Mouse (Mus musculus): ENCODE data around the gene Gm45208.
"Not testable (repeated sequence)": the region's sequence is repeated elsewhere in the genome, so short reads cannot be mapped to it uniquely, and the experiment has no call there.

- not testable (repeated sequence) for TF ChIP-seq CTCF (IDR thresholded peaks at IDR 0.05; ENCODE audit: low read depth, low read length); POLR2A (IDR thresholded peaks at IDR 0.05; ENCODE audit: borderline replicate concordance, low read depth, low read length)
Measured at GRCm38 (mm10) chrX:7713764-7714134, 8.3 kb upstream of the Gm45208 start.
